Mouse (Mus musculus): ENCODE data around the gene Prdm8. TPM values are rescaled to one million over a fixed set of nuclear protein-coding genes. Genes with fewer than 3 reads are reported as not detected.

The Prdm8 gene
- not detected in 2 replicates for polyA plus RNA-seq (2015; fragmentation: Nextera tagmentation; extraction: Ambion mirVana)

DNA sequence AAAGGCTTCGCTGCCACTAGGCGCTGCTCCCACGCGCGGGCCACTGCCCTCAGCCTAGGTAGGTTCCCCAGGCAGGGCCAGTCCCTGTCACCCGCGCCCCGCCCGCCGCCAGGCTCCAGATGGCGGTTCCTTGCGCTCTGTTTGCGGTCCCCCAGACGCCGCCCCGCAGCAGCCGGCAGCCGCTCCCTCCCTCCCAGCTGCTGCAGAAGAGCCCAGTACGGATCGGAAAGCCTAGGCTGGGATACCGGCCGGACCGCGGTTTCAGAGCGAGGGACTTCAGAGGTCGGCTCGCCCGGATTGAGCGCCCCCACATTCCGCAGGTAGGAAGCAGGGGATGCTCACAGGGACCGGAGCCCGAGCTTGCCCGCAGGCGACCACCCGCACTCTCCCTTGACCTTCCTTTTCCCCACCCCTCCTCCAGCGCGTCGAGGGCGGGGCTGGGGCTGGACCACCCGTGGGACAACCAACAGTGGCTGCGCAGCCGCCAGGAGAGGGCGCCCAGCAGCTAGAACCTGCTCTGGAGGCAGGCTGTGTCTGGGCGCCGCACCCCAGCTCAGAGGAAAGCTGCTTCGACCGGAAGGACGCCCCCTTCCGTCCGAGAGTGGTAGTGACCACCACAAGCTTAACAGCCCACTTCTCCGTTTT is at the start of gene Prdm8:
Gene Prdm8, plus strand, starts transcription at position 19 of the 645 bp plus-strand sequence.
- DNase-seq = peak; percentile 19
- Histone ChIP-seq H3K9ac (no peak within 1 kb of the TSS), H3K4me1 (replicated peaks) (peaks cover 8% of the 10 kb centered on the region; the same call in 1 of the 2 replicates), H3K4me3 (replicated peaks) (peak within 1 kb of the TSS; percentile 37), H3K27me3 (peaks cover 75% of the 10 kb centered on the region), H3K4me2 (peak within 1 kb of the TSS; percentile 51), H3K27ac (no peak within 1 kb of the TSS), H3K36me3 (no peaks in the 10 kb centered on the region), H3K9me3 (replicated peaks) (no peaks in the 10 kb centered on the region)
- 1% methylated on average over 47 of the region's 51 CpGs for WGBS (ENCODE audit: insufficient replicate concordance)
- peak; percentile 78 for ATAC-seq (ENCODE audit: low read depth)

DNA sequence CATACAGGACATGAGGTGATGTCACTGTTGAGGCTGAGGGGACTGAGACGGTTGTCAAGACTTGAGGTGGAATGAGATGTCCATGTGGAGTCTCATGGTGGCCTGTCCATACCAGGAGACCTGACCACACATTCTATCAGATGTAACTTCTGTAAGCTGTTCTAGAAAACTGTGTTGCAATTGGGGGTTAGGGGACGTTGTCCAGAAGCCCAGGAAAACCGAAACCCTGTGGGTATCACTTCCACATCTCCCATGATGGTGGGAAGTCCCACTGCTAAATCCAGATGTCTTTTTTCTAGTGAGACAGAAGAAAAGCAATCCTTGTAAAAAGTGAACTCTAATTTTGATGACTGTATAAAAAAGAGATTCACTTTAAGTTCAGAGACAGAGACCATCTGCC is 39.9 kb upstream of the Prdm8 start:
- Histone ChIP-seq H3K4me1 (replicated peaks) (no peaks in the 10 kb centered on the region), H3K36me3 (no peaks in the 10 kb centered on the region), H3K4me2 (no peak overlapping the region), H3K27ac (no peak overlapping the region), H3K4me3 (replicated peaks) (no peak overlapping the region), H3K9ac (no peak overlapping the region), H3K27me3 (no peaks in the 10 kb centered on the region), H3K9me3 (replicated peaks) (no peaks in the 10 kb centered on the region)
- DNase-seq (no peak), ATAC-seq (ENCODE audit: low read depth) (no peak)
- 61% methylated on average over 3 of the region's 3 CpGs for WGBS (ENCODE audit: insufficient replicate concordance)

GRCm38 (mm10) chr5:98138545-98139296 is 28.3 kb upstream of the Prdm8 start:
- Histone ChIP-seq H3K36me3 (no peaks in the 10 kb centered on the region), H3K27ac (no peak overlapping the region), H3K27me3 (no peaks in the 10 kb centered on the region), H3K4me1 (replicated peaks) (no peaks in the 10 kb centered on the region), H3K4me3 (replicated peaks) (no peak overlapping the region), H3K4me2 (no peak overlapping the region), H3K9me3 (replicated peaks) (no peaks in the 10 kb centered on the region), H3K9ac (no peak overlapping the region)
- ATAC-seq (ENCODE audit: low read depth) (no peak), DNase-seq (no peak)
- WGBS (ENCODE audit: insufficient replicate concordance) = 66% methylated on average over 14 of the region's 14 CpGs

DNA sequence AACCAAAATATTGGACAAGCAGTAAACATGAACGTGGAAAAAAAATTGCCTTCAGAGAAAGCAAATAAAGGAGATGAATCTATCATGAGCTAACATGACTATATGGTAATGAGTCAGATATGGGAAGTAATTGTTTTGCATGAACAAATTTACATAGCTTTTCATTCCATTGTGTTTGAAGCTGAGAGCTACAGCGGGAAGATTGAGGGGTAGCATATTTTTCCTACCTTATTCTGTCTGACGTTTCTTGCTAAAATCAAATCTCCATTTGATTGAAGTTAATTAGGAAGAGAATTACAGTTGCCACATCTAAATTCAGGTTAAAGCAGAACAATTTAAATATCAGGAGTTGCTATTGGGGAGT is 27.7 kb upstream of the Prdm8 start:
- Histone ChIP-seq H3K36me3 (no peaks in the 10 kb centered on the region), H3K4me3 (replicated peaks) (no peak overlapping the region), H3K9ac (no peak overlapping the region), H3K9me3 (replicated peaks) (no peaks in the 10 kb centered on the region), H3K27ac (no peak overlapping the region), H3K27me3 (no peaks in the 10 kb centered on the region), H3K4me1 (replicated peaks) (no peaks in the 10 kb centered on the region), H3K4me2 (no peak overlapping the region)
- DNase-seq = no peak
- WGBS (ENCODE audit: insufficient replicate concordance) = 72% methylated on average over 3 of the region's 3 CpGs
- no peak for ATAC-seq (ENCODE audit: low read depth)

DNA sequence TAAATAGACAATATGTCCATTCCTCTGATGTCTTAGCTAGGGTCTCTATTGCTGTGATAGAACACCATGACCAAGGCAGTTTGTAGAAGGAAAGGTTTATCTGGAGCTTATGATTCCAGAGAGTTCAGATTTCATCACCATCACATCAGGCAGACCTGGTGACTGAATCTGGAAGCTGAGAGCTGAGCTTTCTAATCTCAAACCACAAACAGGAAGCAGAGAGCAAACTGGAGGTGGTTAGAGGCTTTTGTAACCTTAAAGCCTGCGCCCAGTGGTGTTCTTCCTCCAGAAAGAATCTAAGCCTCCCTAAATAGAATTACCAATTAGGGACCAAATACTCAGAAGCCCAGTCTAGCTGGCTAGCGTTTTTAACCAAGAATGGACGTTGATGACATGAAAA is 20.1 kb upstream of the Prdm8 start:
- ATAC-seq (ENCODE audit: low read depth) (no peak), DNase-seq (no peak)
- Histone ChIP-seq H3K9ac (no peak overlapping the region), H3K9me3 (replicated peaks) (no peaks in the 10 kb centered on the region), H3K27ac (no peak overlapping the region), H3K4me3 (replicated peaks) (no peak overlapping the region), H3K4me2 (no peak overlapping the region), H3K4me1 (replicated peaks) (no peaks in the 10 kb centered on the region), H3K36me3 (no peaks in the 10 kb centered on the region), H3K27me3 (no peaks in the 10 kb centered on the region)
- 21% methylated on average over 3 of the region's 3 CpGs for WGBS (ENCODE audit: insufficient replicate concordance)

GRCm38 (mm10) chr5:98166116-98166515 is 882 bp upstream of the Prdm8 start:
- no peak for DNase-seq
- Histone ChIP-seq H3K36me3 (no peaks in the 10 kb centered on the region), H3K9me3 (replicated peaks) (no peaks in the 10 kb centered on the region), H3K9ac (no peak overlapping the region), H3K4me1 (replicated peaks) (peaks cover 8% of the 10 kb centered on the region; the same call in 1 of the 2 replicates), H3K27me3 (peaks cover 63% of the 10 kb centered on the region), H3K27ac (no peak overlapping the region), H3K4me3 (replicated peaks) (no peak overlapping the region), H3K4me2 (no peak overlapping the region)
- WGBS (ENCODE audit: insufficient replicate concordance) = 4% methylated on average over 15 of the region's 15 CpGs
- no peak for ATAC-seq (ENCODE audit: low read depth)

DNA sequence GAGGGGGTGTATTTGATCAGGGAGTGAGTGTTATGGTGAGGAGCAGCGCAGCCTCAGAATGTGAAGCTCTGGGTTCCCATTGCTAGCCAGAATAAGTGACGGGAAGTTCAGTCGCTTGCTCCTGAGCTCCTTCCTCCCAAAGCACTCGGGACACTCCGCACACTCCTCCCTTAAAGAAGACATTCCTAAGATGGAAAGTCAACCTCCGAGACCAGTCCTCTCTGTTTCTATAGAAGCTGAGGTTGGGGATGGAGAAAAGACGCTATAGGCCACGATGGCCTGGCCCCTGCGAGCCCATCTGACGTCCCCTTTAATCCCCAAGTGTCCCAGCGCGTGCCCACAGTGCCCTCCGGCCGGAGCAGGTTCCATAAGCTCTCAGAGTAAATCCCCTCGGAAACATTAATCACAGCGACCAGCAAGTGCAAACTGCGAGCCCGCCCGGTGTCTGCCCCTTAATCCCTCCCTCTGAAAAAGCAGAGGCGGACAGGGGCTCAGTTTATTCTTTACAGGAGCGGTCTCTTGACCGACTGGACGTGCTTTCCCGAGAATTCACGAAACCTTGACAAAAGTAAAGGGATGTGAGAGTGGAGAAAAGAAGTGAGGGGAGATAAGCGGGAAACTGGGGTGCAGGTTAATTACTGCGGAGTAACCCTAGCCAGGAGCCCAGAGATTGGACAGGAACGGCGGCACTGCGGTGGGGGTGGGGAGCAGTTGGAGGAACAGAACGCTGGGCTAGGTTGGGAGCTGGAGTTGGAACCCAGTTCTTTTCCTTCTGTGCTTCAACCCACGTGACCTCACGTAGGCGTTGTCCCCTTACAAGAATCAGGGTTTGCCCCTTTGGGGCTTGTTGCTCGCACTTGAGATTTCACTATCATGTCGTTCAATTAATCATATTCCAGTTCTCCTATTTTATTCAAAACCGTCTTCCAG is 1.6 kb downstream of the Prdm8 start:
- H3K27me3 ChIP-seq = peaks cover 88% of the 10 kb centered on the region
- ATAC-seq (ENCODE audit: low read depth) (no peak), DNase-seq (no peak)
- no peak overlapping the region for H3K9ac ChIP-seq
- no peaks in the 10 kb centered on the region for H3K36me3 ChIP-seq
- no peak overlapping the region for H3K27ac ChIP-seq
- H3K4me2 ChIP-seq = peak overlapping the region; percentile 51; the same call in 1 of the 2 replicates
- whole genome bisulfite sequencing (ENCODE audit: insufficient replicate concordance) = 2% methylated on average over 37 of the region's 37 CpGs
- H3K4me1 ChIP-seq (replicated peaks) = peaks cover 8% of the 10 kb centered on the region; the same call in 1 of the 2 replicates
- H3K9me3 ChIP-seq (replicated peaks) = no peaks in the 10 kb centered on the region
- H3K4me3 ChIP-seq (replicated peaks) = no peak overlapping the region

DNA sequence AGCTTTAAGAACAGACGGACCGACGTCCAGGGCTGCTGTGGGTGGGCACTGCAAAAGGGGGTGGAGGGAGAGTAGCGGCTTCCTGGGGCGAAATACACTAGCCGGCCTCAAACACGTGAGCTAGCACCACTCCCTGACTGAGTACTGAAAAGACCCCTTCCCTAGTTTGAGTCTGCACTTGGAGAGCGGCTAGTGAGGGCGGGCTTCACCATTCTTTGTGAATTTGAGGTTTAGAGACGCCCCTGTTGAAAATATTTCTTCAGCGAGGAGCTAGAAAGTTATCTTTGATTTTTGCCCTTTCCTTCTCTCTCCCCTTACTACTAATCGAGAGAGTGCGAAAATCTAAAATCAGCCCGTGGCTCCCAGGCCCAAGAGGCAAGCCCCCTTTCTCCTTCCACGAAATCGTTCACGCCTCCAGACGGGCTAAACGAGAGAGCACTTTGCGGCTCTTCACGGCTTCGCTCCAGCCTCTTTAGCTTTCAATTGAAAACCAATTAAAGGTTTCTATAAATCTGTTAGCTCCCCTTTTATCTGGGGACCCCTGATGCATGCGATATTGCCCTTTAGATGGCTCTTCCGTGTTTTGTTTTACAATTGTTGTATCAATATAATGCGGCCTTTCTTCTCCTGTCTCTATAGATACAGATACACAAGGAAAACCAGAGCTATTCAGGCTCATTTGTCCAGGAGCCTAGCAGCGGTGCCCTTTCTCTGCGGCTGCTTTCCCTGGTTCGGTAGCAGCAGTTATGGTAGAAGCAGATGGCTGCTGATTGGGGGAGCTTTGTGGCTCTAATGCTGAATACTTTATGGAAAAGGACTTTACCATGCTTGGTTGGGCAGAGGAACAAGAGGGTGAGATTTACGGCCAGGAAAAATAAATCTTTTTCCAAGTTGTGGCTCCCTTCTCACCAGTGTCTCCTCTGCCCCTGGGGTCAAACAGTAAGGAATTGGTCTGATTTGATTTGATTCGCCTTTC is 2.7 kb downstream of the Prdm8 start:
- H3K36me3 ChIP-seq = no peaks in the 10 kb centered on the region
- H3K4me1 ChIP-seq (replicated peaks) = peaks cover 8% of the 10 kb centered on the region; the same call in 1 of the 2 replicates
- H3K27me3 ChIP-seq = peaks cover 88% of the 10 kb centered on the region
- no peak for ATAC-seq (ENCODE audit: low read depth)
- H3K9ac ChIP-seq = no peak overlapping the region
- 4% methylated on average over 30 of the region's 30 CpGs for WGBS (ENCODE audit: insufficient replicate concordance)
- H3K9me3 ChIP-seq (replicated peaks) = no peaks in the 10 kb centered on the region
- DNase-seq = no peak
- no peak overlapping the region for H3K27ac ChIP-seq
- no peak overlapping the region for H3K4me2 ChIP-seq
- no peak overlapping the region for H3K4me3 ChIP-seq (replicated peaks)

- ATAC-seq (ENCODE audit: low read depth) = no peak
- 2% methylated on average over 9 of the region's 9 CpGs for WGBS (ENCODE audit: insufficient replicate concordance)
Observed at GRCm38 (mm10) chr5:98171651-98172230, 4.7 kb downstream of the Prdm8 start.

DNA sequence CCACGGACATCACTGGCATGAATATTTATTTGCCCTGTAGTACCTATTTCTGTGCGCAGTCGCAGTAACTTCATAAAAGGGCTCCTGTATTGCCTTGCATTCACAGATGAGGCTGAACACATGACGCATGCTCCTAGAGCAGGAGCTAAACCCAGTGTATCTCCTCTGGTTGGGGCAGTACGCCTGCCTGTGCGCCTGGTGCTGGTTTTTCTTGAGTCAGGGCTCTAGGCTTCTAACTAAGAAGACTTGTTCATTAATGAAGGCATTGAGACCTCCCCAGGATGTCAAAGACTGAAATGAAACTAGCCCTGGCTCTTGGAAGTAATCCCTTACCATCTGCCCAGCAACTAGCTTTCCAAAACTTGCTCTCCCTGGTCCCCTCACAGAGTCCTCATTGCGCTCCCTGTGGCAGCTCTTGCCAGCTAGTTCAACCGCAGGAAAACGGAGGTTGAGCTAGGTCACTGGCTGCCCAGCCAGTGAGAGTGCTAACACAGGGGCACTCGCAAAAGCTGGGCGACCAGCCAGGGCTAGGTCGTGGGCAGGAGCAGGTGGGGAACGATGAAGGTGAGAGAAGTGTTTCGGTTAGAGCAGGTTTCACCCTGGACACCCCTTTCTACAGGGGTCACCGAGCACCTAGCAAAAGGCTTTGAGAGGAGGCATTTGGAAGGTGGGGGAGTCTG is 5.6 kb downstream of the Prdm8 start:
- ATAC-seq (ENCODE audit: low read depth) = no peak

More at GRCm38 (mm10) chr5:98171651-98172230, 4.7 kb downstream of the Prdm8 start:
- Histone ChIP-seq H3K27me3 (peaks cover 77% of the 10 kb centered on the region), H3K4me2 (no peak overlapping the region), H3K4me3 (replicated peaks) (no peak overlapping the region), H3K9ac (no peak overlapping the region), H3K27ac (no peak overlapping the region), H3K9me3 (replicated peaks) (no peaks in the 10 kb centered on the region), H3K4me1 (replicated peaks) (peaks cover 8% of the 10 kb centered on the region; the same call in 1 of the 2 replicates), H3K36me3 (no peaks in the 10 kb centered on the region)
- DNase-seq = no peak

More for the DNA sequence above, 5.6 kb downstream of the Prdm8 start:
- no peak for DNase-seq
- WGBS (ENCODE audit: insufficient replicate concordance) = 9% methylated on average over 15 of the region's 15 CpGs
- peaks cover 5% of the 10 kb centered on the region; the same call in 1 of the 2 replicates for H3K4me1 ChIP-seq (replicated peaks)
- no peak overlapping the region for H3K4me2 ChIP-seq
- H3K4me3 ChIP-seq (replicated peaks) = no peak overlapping the region
- H3K27ac ChIP-seq = no peak overlapping the region
- H3K9ac ChIP-seq = no peak overlapping the region
- H3K9me3 ChIP-seq (replicated peaks) = no peaks in the 10 kb centered on the region
- H3K27me3 ChIP-seq = peaks cover 74% of the 10 kb centered on the region
- H3K36me3 ChIP-seq = no peaks in the 10 kb centered on the region
